Mouse (Mus musculus) thymus, postnatal 36 days (tissue): ENCODE results near the gene Rbpjl.

Experiments
- DNase-seq, 2 experiments: peaks; one replicate each; pipeline ENCODE4 v3.0.0; 2022; ENCODE audit warnings: mixed read lengths in 2 of 2

The Rbpjl gene

GRCm38 (mm10) chr2:164402906-164403305 is at the start of gene Rbpjl:
Gene Rbpjl (plus strand): TSS chr2:164403141.
- peak; percentile 63 to 68 for DNase-seq

GRCm38 (mm10) chr2:164353356-164353755 is 49.6 kb upstream of the Rbpjl start:
- DNase-seq, result no peak

- peak; percentile 3 to 9 for DNase-seq
These were observed 46.6 kb upstream of the Rbpjl start for GRCm38 (mm10) chr2:164356177-164356967.

GRCm38 (mm10) chr2:164358373-164358772 is 44.6 kb upstream of the Rbpjl start:
- no peak for DNase-seq

- DNase-seq, result no peak
These were observed 43.9 kb upstream of the Rbpjl start for GRCm38 (mm10) chr2:164359031-164359430.

- no peak for DNase-seq
These were observed 43.3 kb upstream of the Rbpjl start for GRCm38 (mm10) chr2:164359668-164360067.

GRCm38 (mm10) chr2:164360974-164361657 is 41.8 kb upstream of the Rbpjl start:
- DNase-seq, result no peak

GRCm38 (mm10) chr2:164366947-164367346 is 36.0 kb upstream of the Rbpjl start:
- no peak for DNase-seq

GRCm38 (mm10) chr2:164368620-164369105 is 34.3 kb upstream of the Rbpjl start:
- no peak for DNase-seq

- no peak for DNase-seq
These were observed 31.6 kb upstream of the Rbpjl start for GRCm38 (mm10) chr2:164371371-164371770.

- no peak for DNase-seq
These were observed 30.4 kb upstream of the Rbpjl start for GRCm38 (mm10) chr2:164372408-164373053.

- DNase-seq, result no peak
These were observed 29.8 kb upstream of the Rbpjl start for GRCm38 (mm10) chr2:164373187-164373586.

- no peak for DNase-seq
These were observed 25.2 kb upstream of the Rbpjl start for GRCm38 (mm10) chr2:164377478-164378426.

- peak in 1 of 2 experiments; percentile 14 for DNase-seq
These were observed 21.2 kb upstream of the Rbpjl start for GRCm38 (mm10) chr2:164381726-164382125.

- no peak for DNase-seq
These were observed 20.0 kb upstream of the Rbpjl start for GRCm38 (mm10) chr2:164382971-164383370.

- no peak for DNase-seq
These were observed 19.1 kb upstream of the Rbpjl start for GRCm38 (mm10) chr2:164383656-164384399.

- DNase-seq, result no peak
These were observed 16.8 kb upstream of the Rbpjl start for GRCm38 (mm10) chr2:164385927-164386763.

- peak in 1 of 2 experiments; percentile 22 for DNase-seq
These were observed 16.0 kb upstream of the Rbpjl start for GRCm38 (mm10) chr2:164386953-164387352.

GRCm38 (mm10) chr2:164389020-164389419 is 13.9 kb upstream of the Rbpjl start, which contains the start of gene Slpi:
Gene Slpi (minus strand): TSS chr2:164389095.
- DNase-seq, result no peak

GRCm38 (mm10) chr2:164389499-164389898 is 13.4 kb upstream of the Rbpjl start:
- DNase-seq, result peak; percentile 72 to 78
